Mouse (Mus musculus) cerebellum, adult 2 months (tissue): ENCODE data around the gene Gm21992. TPM values are rescaled to one million over a fixed set of nuclear protein-coding genes. Genes with fewer than 3 reads are reported as not detected.

ENCODE experiments used
- DNase-seq, 2 experiments: peaks; one replicate each; pipeline ENCODE4 v3.0.0; 2021
- H3K27ac ChIP-seq: fragments of 200-500 bp; 2 replicates; pipeline ENCODE4 v1.5.1; 2012; ENCODE audit warnings: low read length, control low read depth, inconsistent platforms; ENCODE audit not compliant: insufficient read depth
- H3K27me3 ChIP-seq: fragments of 200-500 bp; 2 replicates; pipeline ENCODE4 v1.6.1; 2012; ENCODE audit warnings: inconsistent platforms, mild to moderate bottlenecking, low read length, moderate library complexity; ENCODE audit not compliant: control insufficient read depth, insufficient read depth
- H3K4me1 ChIP-seq: fragments of 200-500 bp; 2 replicates; pipeline ENCODE4 v1.6.1; 2011; ENCODE audit warnings: low read length; ENCODE audit not compliant: control insufficient read depth, insufficient read depth
- H3K4me3 ChIP-seq: fragments of 200-500 bp; replicated peaks from 2 replicates; pipeline ENCODE3; 2011; ENCODE audit warnings: mild to moderate bottlenecking, low read depth, low read length, control low read depth; ENCODE audit not compliant: insufficient read depth
- CTCF ChIP-seq: fragments of 200-500 bp; IDR thresholded peaks from 2 replicates; pipeline ENCODE4 v1.5.1; 2011; ENCODE audit warnings: low read depth, mild to moderate bottlenecking, control low read depth, low read length, moderate library complexity, borderline replicate concordance; ENCODE audit not compliant: insufficient read depth
- POLR2A ChIP-seq: fragments of 200-500 bp; IDR thresholded peaks from 2 replicates; pipeline ENCODE4 v1.6.1; 2011; ENCODE audit warnings: low read length, control low read depth, borderline replicate concordance; ENCODE audit not compliant: insufficient read depth
- WGBS: fragments of 180-500 bp; shearing (Covaris S2); methylation state at CpG from one replicate; pipeline ENCODE4 v1.1.7; 2018; 5-methylcytosine and 5-hydroxymethylcytosine counted together
- polyA plus RNA-seq: library from polyadenylated mRNA; depleted of rRNA; stranded (reverse); fragments of >200 nt; gene quantifications from 2 replicates; pipeline ENCODE4 v1.2.3, GENCODE M21; 2012; rRNA removed

Gene Gm21992
- polyA plus RNA-seq: 14.4 and 17.9 TPM in 2 replicates

DNA sequence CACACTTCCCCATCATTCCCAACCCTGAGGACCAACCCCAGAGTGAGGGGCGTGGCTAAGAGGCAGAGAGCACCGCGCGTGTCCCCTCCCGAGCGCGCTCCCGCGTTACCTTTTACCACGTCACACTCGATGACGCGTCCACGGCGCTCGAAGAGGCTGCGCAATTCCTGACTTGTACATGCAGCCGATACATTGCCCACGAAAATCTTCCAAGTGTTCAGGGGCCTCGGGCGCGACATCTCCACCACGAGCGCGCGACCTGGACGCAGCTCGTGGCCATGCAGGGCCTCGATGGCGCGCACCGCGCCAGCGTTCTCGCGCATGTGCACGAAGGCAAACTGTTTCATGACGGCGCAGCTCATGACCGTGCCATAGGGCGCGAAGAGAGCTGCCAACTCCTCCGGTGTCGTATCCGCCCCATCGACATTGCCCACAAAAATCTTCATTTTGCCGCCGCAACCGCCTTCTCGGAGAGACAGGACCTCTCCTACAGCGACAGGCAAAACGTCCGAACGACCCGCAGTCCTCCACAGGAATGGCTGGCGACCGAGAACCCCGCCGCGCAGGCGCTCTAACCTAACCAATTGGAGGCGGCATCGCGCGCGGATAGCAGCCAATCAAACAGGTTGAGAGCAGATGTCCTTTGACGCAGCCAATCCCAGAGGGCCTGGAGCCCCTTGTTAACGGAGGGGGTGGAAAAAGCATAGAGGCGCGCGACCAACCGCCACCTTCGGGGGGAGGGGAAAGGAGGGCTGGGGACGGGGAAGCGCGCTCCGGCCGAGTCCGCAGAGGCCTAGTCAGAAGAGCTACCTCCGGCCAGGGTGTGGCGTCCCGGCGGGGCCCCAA, at the start of gene Gm21992, which contains the start of gene Rbm14:
Gene Gm21992 (minus strand): TSS at position 550 of the 846 bp plus-strand sequence.
Gene Rbm14 (minus strand): TSS at position 572 of the 846 bp plus-strand sequence.
- Histone ChIP-seq H3K4me1 (peaks cover 3% of the 10 kb centered on the region; the same call in 1 of the 2 replicates), H3K27ac (peak within 1 kb of the TSS; percentile 91), H3K27me3 (no peaks in the 10 kb centered on the region), H3K4me3 (peak within 1 kb of the TSS; percentile 97)
- under 1% methylated on average over 83 of the region's 83 CpGs for WGBS
- peak; percentile 98 for TF ChIP-seq POLR2A
- no peak for TF ChIP-seq CTCF
- peak; percentile 99 to 100 for DNase-seq

DNA sequence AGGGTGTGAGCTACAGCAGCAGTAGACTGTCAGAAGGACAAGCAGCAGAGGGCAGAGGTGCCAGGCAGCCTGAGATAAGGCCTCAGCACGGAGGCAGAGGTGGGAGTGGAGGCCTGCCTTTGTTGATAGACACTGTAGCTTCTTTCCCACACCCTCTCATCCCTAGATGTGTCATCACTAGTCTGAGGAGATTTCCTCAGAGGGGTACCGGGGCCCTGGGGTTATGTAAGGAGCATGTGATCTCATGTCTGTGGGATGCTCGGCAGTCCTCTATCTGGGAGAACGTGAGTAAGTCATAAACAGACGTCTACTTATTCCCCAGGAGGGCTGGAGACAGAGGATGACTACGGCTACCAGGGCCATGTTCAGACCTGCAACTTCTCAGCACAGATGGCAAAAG, 47.7 kb upstream of the Gm21992 start:
- H3K27me3 ChIP-seq: no peaks in the 10 kb centered on the region
- DNase-seq: no peak
- H3K27ac ChIP-seq: no peak overlapping the region
- no peak overlapping the region for H3K4me3 ChIP-seq
- WGBS: 61% methylated on average over 6 of the region's 6 CpGs
- peaks cover 10% of the 10 kb centered on the region for H3K4me1 ChIP-seq
- TF ChIP-seq POLR2A (no peak), CTCF (no peak)

- Histone ChIP-seq H3K4me3 (peak overlapping the region; percentile 71), H3K4me1 (peaks cover 4% of the 10 kb centered on the region), H3K27me3 (no peaks in the 10 kb centered on the region), H3K27ac (peak overlapping the region; percentile 67; the same call in 1 of the 2 replicates)
- TF ChIP-seq POLR2A (no peak), CTCF (no peak)
- 72% methylated on average over 4 of the region's 4 CpGs for WGBS
- DNase-seq: no peak
These were observed 44.5 kb upstream of the Gm21992 start for GRCm38 (mm10) chr19:4855951-4856350.

DNA sequence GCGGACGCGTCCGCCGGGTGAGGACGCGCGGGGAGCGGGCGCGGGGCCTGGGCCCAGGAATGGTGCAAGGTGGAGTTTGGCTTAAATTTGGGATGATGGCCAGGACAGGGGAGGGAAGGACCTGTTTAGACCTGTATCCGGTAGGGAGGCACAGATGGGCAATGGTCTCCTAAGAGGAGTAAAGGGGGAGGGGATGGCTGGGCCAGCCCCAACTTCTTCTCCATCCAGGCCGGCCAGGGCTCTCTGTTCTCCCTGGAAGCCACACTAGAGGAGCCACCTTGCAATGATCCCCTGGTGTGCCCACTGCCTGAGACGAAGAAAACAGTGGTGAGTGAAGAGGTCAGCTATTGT, 44.0 kb upstream of the Gm21992 start:
- TF ChIP-seq POLR2A (no peak), CTCF (no peak)
- peaks cover 4% of the 10 kb centered on the region for H3K4me1 ChIP-seq
- 1% methylated on average over 14 of the region's 14 CpGs for WGBS
- DNase-seq: no peak
- H3K27me3 ChIP-seq: no peaks in the 10 kb centered on the region
- H3K27ac ChIP-seq: peak overlapping the region; percentile 67
- H3K4me3 ChIP-seq: peak overlapping the region; percentile 71

GRCm38 (mm10) chr19:4854552-4855469, 43.4 kb upstream of the Gm21992 start, which contains the start of gene Ctsf:
Ctsf (plus strand) TSS chr19:4855130.
- no peaks in the 10 kb centered on the region for H3K27me3 ChIP-seq
- no peak for TF ChIP-seq CTCF
- peak; percentile 71 for TF ChIP-seq POLR2A
- WGBS: 3% methylated on average over 45 of the region's 45 CpGs
- H3K4me1 ChIP-seq: peaks cover 4% of the 10 kb centered on the region
- DNase-seq: peak; percentile 95 to 96
- peak within 1 kb of the TSS; percentile 67 for H3K27ac ChIP-seq
- H3K4me3 ChIP-seq: peak within 1 kb of the TSS; percentile 71

- TF ChIP-seq CTCF: no peak
- TF ChIP-seq POLR2A: no peak
- Histone ChIP-seq H3K4me3 (no peak overlapping the region), H3K27ac (no peak overlapping the region), H3K27me3 (no peaks in the 10 kb centered on the region; the same call in 1 of the 2 replicates), H3K4me1 (no peaks in the 10 kb centered on the region; the same call in 1 of the 2 replicates)
- WGBS: 33% methylated on average over 5 of the region's 5 CpGs
- DNase-seq: no peak
These were observed 38.9 kb upstream of the Gm21992 start for GRCm38 (mm10) chr19:4850281-4850680.

GRCm38 (mm10) chr19:4849800-4850199, 38.4 kb upstream of the Gm21992 start:
- TF ChIP-seq POLR2A: no peak
- TF ChIP-seq CTCF: no peak
- H3K27ac ChIP-seq: no peak overlapping the region
- 67% methylated on average over 4 of the region's 4 CpGs for WGBS

More at GRCm38 (mm10) chr19:4849800-4850199, 38.4 kb upstream of the Gm21992 start:
- no peak for DNase-seq
- H3K4me1 ChIP-seq: no peaks in the 10 kb centered on the region; the same call in 1 of the 2 replicates
- no peak overlapping the region for H3K4me3 ChIP-seq
- no peaks in the 10 kb centered on the region; the same call in 1 of the 2 replicates for H3K27me3 ChIP-seq
